Mouse (Mus musculus) cerebellum, postnatal 25 days (tissue): Measurements from ENCODE around the gene Zfyve26.
"Not testable (repeated sequence)": the region's sequence is repeated elsewhere in the genome, so short reads cannot be mapped to it uniquely, and the experiment has no call there.

ENCODE experiments used
- DNase-seq, 2 experiments: peaks; one replicate each; pipeline ENCODE4 v3.0.0; 2021; ENCODE audit warnings: mixed read lengths in 2 of 2

Zfyve26 gene

DNA sequence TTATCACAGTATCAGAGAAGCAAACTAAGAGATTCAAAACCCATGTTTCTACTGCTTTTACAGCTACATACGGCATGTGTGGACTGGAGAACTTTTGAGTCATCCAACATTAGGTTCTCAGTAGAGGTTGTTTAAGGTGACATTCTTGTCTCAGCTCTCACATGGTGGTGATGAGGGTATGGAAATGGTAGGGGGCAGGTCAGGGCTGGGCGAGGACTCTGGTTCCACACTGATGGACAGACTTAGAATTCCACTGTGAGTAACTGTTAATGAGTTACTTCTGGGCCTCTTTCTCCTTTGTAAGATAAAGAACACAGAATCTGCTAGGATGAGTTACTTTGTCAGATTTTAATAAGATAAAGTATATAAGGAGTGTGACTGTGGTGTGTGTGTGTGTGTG, 36.0 kb downstream of the Zfyve26 start:
- DNase-seq: no peak

DNA sequence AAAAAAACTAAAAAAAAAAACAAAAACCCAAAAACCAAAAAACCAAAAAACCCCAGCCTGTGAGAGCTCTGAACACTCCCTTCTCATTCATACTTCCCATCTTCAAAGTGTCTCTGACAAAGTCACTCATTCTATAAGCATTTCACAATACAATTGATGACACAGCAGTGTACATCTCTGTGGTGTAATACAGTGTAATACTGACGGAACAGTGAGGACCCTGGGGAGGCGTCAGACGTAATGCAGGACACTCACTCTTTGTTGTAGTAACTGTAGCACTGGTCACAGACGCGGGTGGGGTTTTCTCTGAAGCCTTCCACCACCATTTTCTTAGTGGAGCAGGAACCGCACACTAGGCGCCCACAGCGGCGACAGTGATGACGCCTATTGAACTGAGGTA, 41.1 kb downstream of the Zfyve26 start:
- no peak for DNase-seq

GRCm38 (mm10) chr12:79253294-79254053, 42.6 kb downstream of the Zfyve26 start:
- DNase-seq: no peak

GRCm38 (mm10) chr12:79248110-79248509, 48.0 kb downstream of the Zfyve26 start:
- DNase-seq: no peak

GRCm38 (mm10) chr12:79242921-79243320, 53.2 kb downstream of the Zfyve26 start:
- DNase-seq: no peak

GRCm38 (mm10) chr12:79241985-79242384, 54.1 kb downstream of the Zfyve26 start:
- DNase-seq: no peak

DNA sequence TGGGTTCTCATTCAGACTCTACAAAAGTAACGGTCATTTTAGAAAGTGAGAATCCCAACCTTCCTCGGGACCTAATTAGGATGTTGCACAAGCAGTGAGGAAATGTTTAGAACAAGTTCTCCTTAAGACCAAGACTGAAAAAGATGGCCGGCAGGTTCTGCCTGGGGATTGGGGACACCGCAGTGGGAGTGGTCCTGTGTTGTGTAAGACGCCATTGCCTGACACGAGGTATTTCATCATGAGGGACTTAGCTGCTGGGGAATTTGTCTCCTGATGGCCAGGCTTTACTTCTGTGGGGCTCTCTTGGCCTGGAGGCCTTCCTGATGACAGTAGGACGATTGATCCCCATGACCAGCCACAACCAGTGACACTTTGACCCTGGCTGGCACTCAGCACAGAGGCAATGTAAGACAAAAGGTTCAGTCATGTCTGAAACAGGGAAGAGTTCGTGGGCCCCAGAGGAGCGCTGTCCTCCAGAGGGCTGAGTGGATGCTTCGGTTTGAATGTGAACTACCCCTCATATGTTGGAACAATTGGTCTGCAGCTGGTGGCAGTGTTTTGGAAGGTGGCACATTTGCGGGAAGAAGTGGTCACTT, 60.5 kb downstream of the Zfyve26 start:
- DNase-seq: no peak

DNA sequence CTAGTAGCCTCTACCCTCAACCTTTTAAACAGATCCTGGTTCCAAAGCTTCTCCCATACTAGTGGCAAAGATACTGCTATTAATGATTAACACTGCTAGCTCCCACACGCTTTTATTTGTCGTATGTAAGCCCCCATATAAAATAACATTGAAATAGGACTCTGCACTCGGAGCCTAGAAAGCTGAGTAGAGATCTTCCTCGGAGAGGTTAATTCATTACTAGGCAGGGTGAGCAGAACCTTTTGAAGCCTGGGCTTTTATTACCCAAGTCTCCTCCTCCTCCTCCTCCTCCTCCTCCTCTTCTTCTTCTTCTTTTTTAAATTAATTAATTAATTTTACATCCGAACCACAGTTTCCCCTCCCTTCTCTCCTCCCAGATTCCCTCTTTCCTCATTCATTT, 78.6 kb downstream of the Zfyve26 start:
- no peak for DNase-seq

- no peak for DNase-seq
Measured at GRCm38 (mm10) chr12:79211447-79211846, 84.7 kb downstream of the Zfyve26 start.

- peak; percentile 57 to 66 for DNase-seq
Measured at GRCm38 (mm10) chr12:79208703-79209464, 87.2 kb downstream of the Zfyve26 start, which contains the start of gene Rdh12. Rdh12 (plus strand) TSS chr12:79208914.

GRCm38 (mm10) chr12:79201882-79202281, 94.2 kb downstream of the Zfyve26 start:
- no peak for DNase-seq

- DNase-seq: no peak
Measured at GRCm38 (mm10) chr12:79197105-79197504, 99.0 kb downstream of the Zfyve26 start.

DNA sequence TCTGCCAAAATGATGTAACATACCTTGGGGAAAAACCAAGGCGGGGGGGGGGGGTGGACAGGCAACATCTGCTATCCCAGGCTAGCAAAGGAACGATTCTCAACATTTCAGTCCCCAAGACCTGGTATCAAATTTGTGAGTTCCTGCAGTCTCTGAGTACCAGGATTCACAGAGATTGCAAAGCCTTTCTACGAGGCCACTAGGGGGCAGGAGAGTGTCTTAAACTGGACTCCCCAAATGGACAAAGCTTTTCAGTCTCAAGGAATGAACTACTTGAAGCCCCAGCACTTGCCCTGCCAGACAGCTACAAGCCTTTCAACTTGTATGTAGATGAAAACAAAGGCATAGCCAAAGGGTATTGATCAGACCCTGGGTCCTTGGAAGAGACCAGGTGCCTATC, 102.7 kb downstream of the Zfyve26 start:
- peak; percentile 63 to 81 for DNase-seq

GRCm38 (mm10) chr12:79192193-79192592, 103.9 kb downstream of the Zfyve26 start, which contains the start of gene Rdh11:
Rdh11 (minus strand) TSS chr12:79192293.
- DNase-seq: no peak

GRCm38 (mm10) chr12:79191701-79192100, 104.4 kb downstream of the Zfyve26 start:
- peak; percentile 75 to 81 for DNase-seq

DNA sequence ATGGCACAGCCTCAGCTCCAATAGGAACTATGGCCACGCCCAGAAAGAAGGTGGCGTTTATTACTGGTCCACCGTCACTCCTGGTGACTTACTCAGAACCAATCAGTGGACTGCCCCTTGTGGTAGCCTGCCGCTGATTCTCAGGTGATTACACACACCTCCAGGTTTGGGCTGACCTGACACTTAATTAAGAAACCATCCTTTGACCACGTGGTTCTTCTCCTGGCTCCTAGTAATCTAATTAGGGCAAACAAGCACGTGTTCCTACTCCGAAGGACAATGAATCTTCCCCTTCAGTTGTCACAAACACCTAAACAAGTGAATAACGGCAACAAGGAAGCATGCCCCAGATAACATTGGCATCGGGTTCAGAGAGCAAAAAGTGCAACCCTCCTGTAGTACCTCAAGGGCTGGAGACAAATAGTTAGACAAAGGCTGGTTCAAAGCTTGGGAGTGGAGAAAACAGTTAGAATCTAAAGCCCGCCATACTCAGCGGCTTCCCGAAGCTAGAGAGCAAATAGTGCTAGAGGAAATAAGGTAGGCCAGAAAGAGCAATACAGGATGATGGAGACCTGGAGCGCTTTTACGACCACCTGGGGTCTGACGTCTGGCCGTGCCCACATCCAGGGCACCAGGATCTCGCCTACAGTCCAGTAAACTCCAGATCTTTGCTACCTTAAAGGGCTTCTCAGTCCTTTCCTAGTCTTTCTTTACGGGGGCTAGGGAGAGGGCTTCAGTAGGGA, 105.0 kb downstream of the Zfyve26 start:
- peak; percentile 61 to 77 for DNase-seq

GRCm38 (mm10) chr12:79185160-79185559, 110.9 kb downstream of the Zfyve26 start:
- DNase-seq: not testable (repeated sequence)
